33 mouse cellular contexts compared by ENCODE assay signal in the genomic region with DNA sequence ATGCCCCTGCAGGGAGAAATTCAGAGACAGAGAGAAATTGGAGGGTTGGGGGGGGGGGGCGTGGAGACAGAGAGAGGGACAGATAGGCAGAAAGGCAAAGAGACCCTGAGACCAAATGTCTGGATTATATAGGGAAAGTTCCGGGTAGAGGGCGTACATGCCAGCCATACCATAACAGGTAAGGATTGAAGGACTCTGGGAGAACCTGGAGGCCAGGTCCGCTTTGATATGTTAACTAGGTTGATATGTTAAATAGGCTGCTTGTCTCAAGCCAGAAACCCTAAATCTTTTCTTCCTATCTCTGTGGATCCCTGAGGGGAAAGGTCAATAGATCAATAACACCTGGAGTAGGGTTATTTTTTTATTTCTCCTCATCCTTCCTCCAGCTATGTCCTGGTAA.
"Had no signal": no experiment of that assay in that cellular context is flagged by ENCODE, and none has a peak within 500 bp of the region (broad histone marks: within the 10 kb centered on the region; RNA-seq: fewer than 3 reads in every experiment).

No protein-coding gene starts in this region.

- H3K27me3 ChIP-seq: heart, embryonic 12.5 days; heart, embryonic 13.5 days; heart, embryonic 15.5 days; hindbrain, embryonic 12.5 days; hindbrain, embryonic 13.5 days; hindbrain, embryonic 15.5 days; intestine, embryonic 15.5 days; kidney, embryonic 15.5 days had no signal

- H3K4me2 ChIP-seq: heart, embryonic 11.5 days; heart, embryonic 12.5 days; heart, embryonic 13.5 days; heart, embryonic 15.5 days; hindbrain, embryonic 12.5 days; hindbrain, embryonic 13.5 days; hindbrain, embryonic 14.5 days; hindbrain, embryonic 15.5 days; intestine, embryonic 15.5 days; kidney, embryonic 15.5 days had no signal

- H3K4me1 ChIP-seq: heart, embryonic 12.5 days; heart, embryonic 13.5 days; heart, embryonic 15.5 days; hindbrain, embryonic 10.5 days; hindbrain, embryonic 12.5 days; hindbrain, embryonic 13.5 days; hindbrain, embryonic 15.5 days; intestine, embryonic 15.5 days; kidney, embryonic 15.5 days had no signal

- H3K4me3 ChIP-seq: heart, embryonic 12.5 days; heart, embryonic 13.5 days; heart, embryonic 15.5 days; hindbrain, embryonic 10.5 days; hindbrain, embryonic 12.5 days; hindbrain, embryonic 13.5 days; hindbrain, embryonic 15.5 days; intestine, embryonic 15.5 days; kidney, embryonic 15.5 days; layer of hippocampus, adult 2 months; left cerebral cortex, adult 2 months had no signal

- H3K27ac ChIP-seq: heart, embryonic 13.5 days; heart, embryonic 15.5 days; hindbrain, embryonic 10.5 days; hindbrain, embryonic 12.5 days; hindbrain, embryonic 13.5 days; hindbrain, embryonic 14.5 days; hindbrain, embryonic 15.5 days; hindbrain, postnatal 0 days; intestine, embryonic 15.5 days; kidney, embryonic 15.5 days; kidney, postnatal 0 days; layer of hippocampus, adult 2 months; left cerebral cortex, adult 2 months had no signal

- H3K9me3 ChIP-seq: heart, embryonic 12.5 days; heart, embryonic 13.5 days; heart, embryonic 15.5 days; hindbrain, embryonic 10.5 days; hindbrain, embryonic 12.5 days; hindbrain, embryonic 13.5 days; hindbrain, embryonic 15.5 days; intestine, embryonic 15.5 days; kidney, embryonic 15.5 days had no signal

- H3K9ac ChIP-seq: heart, embryonic 12.5 days; heart, embryonic 13.5 days; heart, embryonic 15.5 days; hindbrain, embryonic 12.5 days; hindbrain, embryonic 13.5 days; hindbrain, embryonic 14.5 days; hindbrain, embryonic 15.5 days; intestine, embryonic 15.5 days; kidney, embryonic 15.5 days had no signal

- H3K36me3 ChIP-seq: heart, embryonic 12.5 days; heart, embryonic 13.5 days; heart, embryonic 15.5 days; hindbrain, embryonic 10.5 days; hindbrain, embryonic 12.5 days; hindbrain, embryonic 13.5 days; hindbrain, embryonic 15.5 days; intestine, embryonic 15.5 days; kidney, embryonic 15.5 days had no signal

- ATAC-seq: hindbrain, embryonic 16.5 days; hindbrain, postnatal 0 days; inflammation-experienced regulatory T-cells, adult 6 months had no signal

- DNase-seq: heart, postnatal 10 days; heart, postnatal 14 days; heart, postnatal 36 days; heart, postnatal 4 days; kidney, adult 11 months; kidney, adult 18-20 months; kidney, adult 2 months; kidney, adult 8-10 months; kidney, adult 9 months; kidney, postnatal 10 days; kidney, postnatal 14 days; kidney, postnatal 25 days; kidney, postnatal 36 days; kidney, postnatal 4 days; layer of hippocampus, adult 9-11 months; layer of hippocampus, postnatal 36 days had no signal
